20 mouse cellular contexts compared by ENCODE assay signal in genomic region chr2:140911463-140911862, GRCm38 (mm10).
DNase-seq lines count a peak whose midpoint lies in the region; ATAC-seq and TF ChIP-seq lines count a peak whose summit lies in the region.
"Had no signal": no experiment of that assay in that cellular context is flagged by ENCODE, and none has a peak within 500 bp of the region (broad histone marks: within the 10 kb centered on the region; RNA-seq: fewer than 3 reads in every experiment).

No protein-coding gene starts in this region.

- no peak overlapping the region for H3K27ac ChIP-seq in kidney, embryonic 15.5 days
- H3K27ac ChIP-seq in lung, postnatal 0 days (ENCODE audit: low read length), result no peak overlapping the region
- H3K27ac ChIP-seq: embryonic facial prominence, embryonic 13.5 days; embryonic facial prominence, embryonic 15.5 days; forebrain, embryonic 13.5 days had no signal

- H3K4me1 ChIP-seq in kidney, embryonic 15.5 days, result no peaks in the 10 kb centered on the region
- no peaks in the 10 kb centered on the region for H3K4me1 ChIP-seq in lung, postnatal 0 days (ENCODE audit: insufficient read depth, low read depth, low read length)
- H3K4me1 ChIP-seq: embryonic facial prominence, embryonic 15.5 days had no signal

- DNase-seq in kidney, adult 9 months, result no peak
- DNase-seq in MN1 (ENCODE audit: low spot score), result no peak
- no peak for DNase-seq in lung, postnatal 0 days (ENCODE audit: low spot score)
- DNase-seq: adrenal gland, adult 8-10 months; adrenal gland, postnatal 14 days; adrenal gland, postnatal 36 days; cerebellum, adult 11-12 months; cerebellum, adult 2 months; cerebellum, adult 9-10 months; cerebellum, postnatal 10 days; cerebellum, postnatal 25 days had no signal

- no peak for TF ChIP-seq EP300 in lung, postnatal 0 days (IDR thresholded peaks at IDR 0.05)

- no peak for TF ChIP-seq CTCF in lung, postnatal 0 days (IDR thresholded peaks at IDR 0.05)

- ATAC-seq in kidney, embryonic 15.5 days (replicated peaks; ENCODE audit: low FRiP score), result 0 out of 2 replicates have a peak, but pooled peaks have one; percentile 5
- ATAC-seq in granulocyte monocyte progenitor cell, adult 5-6 weeks (replicated peaks; ENCODE audit: poor library complexity, severe bottlenecking), result peak; percentile 68
- ATAC-seq in lung, postnatal 0 days, result no peak
- ATAC-seq: activated CD4-positive, CD25-positive, alpha-beta regulatory T cell, adult 4 months; forebrain, embryonic 13.5 days; forebrain, embryonic 16.5 days; Patski had no signal

- no peaks in the 10 kb centered on the region for H3K27me3 ChIP-seq in kidney, embryonic 15.5 days
- H3K27me3 ChIP-seq in lung, postnatal 0 days (replicated peaks; ENCODE audit: insufficient read depth, low read length), result no peaks in the 10 kb centered on the region
- H3K27me3 ChIP-seq: embryonic facial prominence, embryonic 13.5 days; embryonic facial prominence, embryonic 15.5 days; forebrain, embryonic 13.5 days; Patski had no signal

- H3K9me3 ChIP-seq in kidney, embryonic 15.5 days (replicated peaks), result no peaks in the 10 kb centered on the region
- H3K9me3 ChIP-seq in lung, postnatal 0 days (ENCODE audit: low read length), result no peaks in the 10 kb centered on the region
- H3K9me3 ChIP-seq: embryonic facial prominence, embryonic 13.5 days; embryonic facial prominence, embryonic 15.5 days; forebrain, embryonic 13.5 days had no signal

- WGBS in kidney, embryonic 15.5 days, result 56% methylated on average over 6 of the region's 6 CpGs
- 63% methylated on average over 6 of the region's 6 CpGs for whole genome bisulfite sequencing in lung, postnatal 0 days

- no peak overlapping the region for H3K4me2 ChIP-seq in kidney, embryonic 15.5 days
- no peak overlapping the region for H3K4me2 ChIP-seq in lung, postnatal 0 days (replicated peaks; ENCODE audit: low read depth, low read length)
- H3K4me2 ChIP-seq: embryonic facial prominence, embryonic 13.5 days; embryonic facial prominence, embryonic 15.5 days; forebrain, embryonic 13.5 days had no signal

- H3K4me3 ChIP-seq in kidney, embryonic 15.5 days (replicated peaks), result no peak overlapping the region
- no peak overlapping the region for H3K4me3 ChIP-seq in lung, postnatal 0 days (ENCODE audit: low read depth, low read length)
- H3K4me3 ChIP-seq: embryonic facial prominence, embryonic 13.5 days; embryonic facial prominence, embryonic 15.5 days; erythroblast, embryonic 14.5 days; forebrain, embryonic 13.5 days had no signal

- H3K9ac ChIP-seq in kidney, embryonic 15.5 days, result no peak overlapping the region
- H3K9ac ChIP-seq in lung, postnatal 0 days (replicated peaks; ENCODE audit: low read depth), result no peak overlapping the region
- H3K9ac ChIP-seq: embryonic facial prominence, embryonic 13.5 days; embryonic facial prominence, embryonic 15.5 days; forebrain, embryonic 13.5 days had no signal

- H3K36me3 ChIP-seq in kidney, embryonic 15.5 days, result no peaks in the 10 kb centered on the region
- H3K36me3 ChIP-seq in lung, postnatal 0 days (ENCODE audit: insufficient read depth, low read length), result no peaks in the 10 kb centered on the region
- H3K36me3 ChIP-seq: embryonic facial prominence, embryonic 13.5 days; embryonic facial prominence, embryonic 15.5 days had no signal
